9 mouse cellular contexts compared by ENCODE assay signal in genomic region chrX:8207224-8207623, GRCm38 (mm10). TPM values are rescaled to one million over a fixed set of nuclear protein-coding genes. Genes with fewer than 3 reads are reported as not detected.
DNase-seq lines count a peak whose midpoint lies in the region; ATAC-seq and TF ChIP-seq lines count a peak whose summit lies in the region.
"Had no signal": no experiment of that assay in that cellular context is flagged by ENCODE, and none has a peak within 500 bp of the region (broad histone marks: within the 10 kb centered on the region; RNA-seq: fewer than 3 reads in every experiment).

No protein-coding gene starts in this region.

- TF ChIP-seq EP300 in MEL (IDR thresholded peaks at IDR 0.05; ENCODE audit: low read depth in 1 of 2, low read length in 2 of 2) = 0 out of 4 replicates have a peak, but pooled peaks of 1 of the 2 experiments have one; percentile 20

- no peak overlapping the region for H3K4me3 ChIP-seq in intestine, embryonic 14.5 days (ENCODE audit: low read depth, low read length)
- no peak overlapping the region for H3K4me3 ChIP-seq in intestine, embryonic 15.5 days (replicated peaks)
- peak overlapping the region; percentile 42 to 83 for H3K4me3 ChIP-seq in MEL (ENCODE audit: control insufficient read depth in 1 of 2, insufficient read depth in 1 of 2, low read depth in 2 of 2, low read length in 2 of 2)
- no peak overlapping the region for H3K4me3 ChIP-seq in embryonic facial prominence, embryonic 13.5 days
- no peak overlapping the region for H3K4me3 ChIP-seq in midbrain, embryonic 12.5 days

- TF ChIP-seq CTCF in MEL (IDR thresholded peaks at IDR 0.05 in 2 of 3, conservative IDR thresholded peaks at IDR 0.05 in 1 of 3; ENCODE audit: control insufficient read depth in 1 of 3, insufficient read depth in 1 of 3, low read depth in 2 of 3, low read length in 3 of 3, poor library complexity in 1 of 3, severe bottlenecking in 1 of 3) = no peak

- no peak for DNase-seq in intestine, embryonic 14.5 days (ENCODE audit: low spot score)
- DNase-seq in MEL (ENCODE audit: low read depth, low spot score) = peak; percentile 82
- DNase-seq in thymus, postnatal 4 days = no peak
- DNase-seq in spleen, postnatal 14 days (ENCODE audit: low spot score in 2 of 2) = no peak
- no peak for DNase-seq in cerebellum, postnatal 10 days
- DNase-seq: gastrocnemius, postnatal 10 days had no signal

- no peaks in the 10 kb centered on the region for H3K36me3 ChIP-seq in intestine, embryonic 14.5 days (ENCODE audit: control insufficient read depth, insufficient read depth, low read length)
- no peaks in the 10 kb centered on the region for H3K36me3 ChIP-seq in intestine, embryonic 15.5 days
- H3K36me3 ChIP-seq in MEL (ENCODE audit: control insufficient read depth in 1 of 2, insufficient read depth in 2 of 2, low read length in 2 of 2) = peaks cover 0 to 14% of the 10 kb centered on the region in 2 experiments; a peak in 2 of 4 replicates
- H3K36me3 ChIP-seq in embryonic facial prominence, embryonic 13.5 days = no peaks in the 10 kb centered on the region
- H3K36me3 ChIP-seq in midbrain, embryonic 12.5 days = no peaks in the 10 kb centered on the region

- peak overlapping the region; percentile 62 for H3K4me2 ChIP-seq in intestine, embryonic 14.5 days (ENCODE audit: low read length)
- H3K4me2 ChIP-seq in intestine, embryonic 15.5 days (replicated peaks) = no peak overlapping the region
- peak overlapping the region; percentile 60; the same call in 1 of the 2 replicates for H3K4me2 ChIP-seq in embryonic facial prominence, embryonic 13.5 days
- H3K4me2 ChIP-seq in midbrain, embryonic 12.5 days (replicated peaks) = peak overlapping the region; percentile 57; the same call in 1 of the 2 replicates

- ATAC-seq in intestine, embryonic 14.5 days (replicated peaks; ENCODE audit: low FRiP score, low TSS enrichment, low read depth) = no peak
- ATAC-seq in intestine, embryonic 15.5 days = no peak
- no peak for ATAC-seq in embryonic facial prominence, embryonic 13.5 days (ENCODE audit: insufficient number of reproducible peaks, insufficient read depth, low FRiP score, low TSS enrichment, low read depth)
- ATAC-seq in midbrain, embryonic 12.5 days (ENCODE audit: low FRiP score, low read depth) = no peak

- WGBS in intestine, embryonic 14.5 days = 29% methylated on average over 4 of the region's 4 CpGs
- WGBS in intestine, embryonic 15.5 days = 32% methylated on average over 4 of the region's 4 CpGs
- 30% methylated on average over 4 of the region's 4 CpGs for WGBS in embryonic facial prominence, embryonic 13.5 days
- WGBS in midbrain, embryonic 12.5 days = 23% methylated on average over 4 of the region's 4 CpGs

- H3K9me3 ChIP-seq in intestine, embryonic 14.5 days (ENCODE audit: control insufficient read depth, low read length) = no peaks in the 10 kb centered on the region
- no peaks in the 10 kb centered on the region for H3K9me3 ChIP-seq in intestine, embryonic 15.5 days
- no peaks in the 10 kb centered on the region for H3K9me3 ChIP-seq in MEL (replicated peaks; ENCODE audit: insufficient read depth, low read length)
- H3K9me3 ChIP-seq in embryonic facial prominence, embryonic 13.5 days = no peaks in the 10 kb centered on the region
- no peaks in the 10 kb centered on the region for H3K9me3 ChIP-seq in midbrain, embryonic 12.5 days

- H3K79me2 ChIP-seq in MEL (ENCODE audit: control insufficient read depth, insufficient read depth, low read length, poor library complexity) = no peaks in the 10 kb centered on the region

- H3K9ac ChIP-seq in intestine, embryonic 14.5 days (ENCODE audit: low read length) = no peak overlapping the region
- no peak overlapping the region for H3K9ac ChIP-seq in intestine, embryonic 15.5 days
- peak overlapping the region; percentile 70 for H3K9ac ChIP-seq in MEL (ENCODE audit: control insufficient read depth, low read depth, low read length, poor library complexity, severe bottlenecking)
- H3K9ac ChIP-seq in embryonic facial prominence, embryonic 13.5 days = no peak overlapping the region
- no peak overlapping the region for H3K9ac ChIP-seq in midbrain, embryonic 12.5 days (replicated peaks)

- no peak for TF ChIP-seq RAD21 in MEL (IDR thresholded peaks at IDR 0.05; ENCODE audit: low read depth, low read length)

- no peak overlapping the region for H3K27ac ChIP-seq in intestine, embryonic 14.5 days (ENCODE audit: low read depth)
- H3K27ac ChIP-seq in intestine, embryonic 15.5 days = no peak overlapping the region
- peak overlapping the region; percentile 82 for H3K27ac ChIP-seq in MEL (ENCODE audit: control insufficient read depth, low read depth, low read length)
- H3K27ac ChIP-seq in embryonic facial prominence, embryonic 13.5 days = no peak overlapping the region
- no peak overlapping the region for H3K27ac ChIP-seq in midbrain, embryonic 12.5 days (replicated peaks)

- peak in 1 of 2 experiments; percentile 49; a peak in 1 of 4 replicates for TF ChIP-seq POLR2A in MEL (IDR thresholded peaks at IDR 0.05; ENCODE audit: control insufficient read depth in 1 of 2, insufficient read depth in 1 of 2, low read depth in 1 of 2, low read length in 2 of 2, poor library complexity in 1 of 2)

- H3K4me1 ChIP-seq in intestine, embryonic 14.5 days (replicated peaks; ENCODE audit: control insufficient read depth, insufficient read depth, low read length) = no peaks in the 10 kb centered on the region
- H3K4me1 ChIP-seq in intestine, embryonic 15.5 days (replicated peaks) = no peaks in the 10 kb centered on the region
- H3K4me1 ChIP-seq in MEL (ENCODE audit: control insufficient read depth in 1 of 2, insufficient read depth in 2 of 2, low read length in 2 of 2) = peaks cover 13 to 15% of the 10 kb centered on the region in 2 experiments
- H3K4me1 ChIP-seq in embryonic facial prominence, embryonic 13.5 days = peaks cover 4% of the 10 kb centered on the region; the same call in 1 of the 2 replicates
- H3K4me1 ChIP-seq in midbrain, embryonic 12.5 days = peaks cover 3% of the 10 kb centered on the region; the same call in 1 of the 2 replicates

- H3K27me3 ChIP-seq in intestine, embryonic 14.5 days (replicated peaks; ENCODE audit: control insufficient read depth, insufficient read depth, low read length) = no peaks in the 10 kb centered on the region
- H3K27me3 ChIP-seq in intestine, embryonic 15.5 days (replicated peaks) = no peaks in the 10 kb centered on the region
- no peaks in the 10 kb centered on the region for H3K27me3 ChIP-seq in MEL (ENCODE audit: control insufficient read depth in 1 of 2, insufficient read depth in 2 of 2, low read length in 2 of 2)
- H3K27me3 ChIP-seq in embryonic facial prominence, embryonic 13.5 days = no peaks in the 10 kb centered on the region
- no peaks in the 10 kb centered on the region for H3K27me3 ChIP-seq in midbrain, embryonic 12.5 days

TF ChIP-seq in MEL, 35 proteins besides CTCF, POLR2A, EP300 and RAD21:
- TF ChIP-seq MXI1 (IDR thresholded peaks at IDR 0.05; ENCODE audit: low read depth, low read length) (peak; percentile 38; the same call in 1 of the 2 replicates), SIN3A (IDR thresholded peaks at IDR 0.05; ENCODE audit: low read length) (peak; percentile 29; the same call in 1 of the 2 replicates), CHD1 (IDR thresholded peaks at IDR 0.05; ENCODE audit: low read depth, low read length) (no peak), ZNF384 (IDR thresholded peaks at IDR 0.05; ENCODE audit: low read depth, low read length) (no peak), TBP (IDR thresholded peaks at IDR 0.05; ENCODE audit: low read depth, low read length) (peak; percentile 64)

RNA-seq across cellular contexts. Expression of gene Porcn, which starts 0.9 kb away (rescaled TPM):
- polyA plus RNA-seq in intestine, embryonic 14.5 days (2014; fragmentation: Nextera tagmentation; extraction: Ambion mirVana) = 8.9 and 9.2 TPM in 2 replicates
- 7.2 and 7.4 TPM in 2 replicates for polyA plus RNA-seq in intestine, embryonic 15.5 days (2015; fragmentation: Nextera tagmentation; extraction: Ambion mirVana)
- total RNA-seq in MEL (2012; rRNA removed) = 3.5 and 4.5 TPM in 2 replicates
- 10 to 100 TPM in 1 of 2 experiments, not detected in 1; 16.1 TPM for polyA plus RNA-seq in MEL (2012; ENCODE audit: insufficient read depth in 1 of 2, insufficient read length in 2 of 2, low read depth in 1 of 2, low replicate concordance in 2 of 2, missing spikeins in 1 of 2)
- 12.7 and 14.1 TPM in 2 replicates for polyA plus RNA-seq in embryonic facial prominence, embryonic 13.5 days (2015; fragmentation: Nextera tagmentation; extraction: Ambion mirVana)
- 23.2 and 25.0 TPM in 2 replicates for polyA plus RNA-seq in midbrain, embryonic 12.5 days (2016; fragmentation: Nextera tagmentation; extraction: Ambion mirVana)

RNA-seq across cellular contexts. Expression of gene Ebp, which starts 13.9 kb away (rescaled TPM):
- polyA plus RNA-seq in intestine, embryonic 14.5 days (2014; fragmentation: Nextera tagmentation; extraction: Ambion mirVana) = 59.6 and 69.7 TPM in 2 replicates
- 83.7 and 85.1 TPM in 2 replicates for polyA plus RNA-seq in intestine, embryonic 15.5 days (2015; fragmentation: Nextera tagmentation; extraction: Ambion mirVana)
- 99.4 and 103 TPM in 2 replicates for total RNA-seq in MEL (2012; rRNA removed)
- 100 to 1,000 TPM in 1 of 2 experiments, not detected in 1; 133 TPM for polyA plus RNA-seq in MEL (2012; ENCODE audit: insufficient read depth in 1 of 2, insufficient read length in 2 of 2, low read depth in 1 of 2, low replicate concordance in 2 of 2, missing spikeins in 1 of 2)
- polyA plus RNA-seq in embryonic facial prominence, embryonic 13.5 days (2015; fragmentation: Nextera tagmentation; extraction: Ambion mirVana) = 36.2 and 39.3 TPM in 2 replicates
- polyA plus RNA-seq in midbrain, embryonic 12.5 days (2016; fragmentation: Nextera tagmentation; extraction: Ambion mirVana) = 26.3 and 32.6 TPM in 2 replicates

RNA-seq across cellular contexts. Expression of gene Tbc1d25, which starts 31.2 kb away (rescaled TPM):
- 13.2 and 14.3 TPM in 2 replicates for polyA plus RNA-seq in intestine, embryonic 14.5 days (2014; fragmentation: Nextera tagmentation; extraction: Ambion mirVana)
- polyA plus RNA-seq in intestine, embryonic 15.5 days (2015; fragmentation: Nextera tagmentation; extraction: Ambion mirVana) = 10.3 and 10.6 TPM in 2 replicates
- total RNA-seq in MEL (2012; rRNA removed) = 8.0 and 10.1 TPM in 2 replicates
- polyA plus RNA-seq in MEL (2012; ENCODE audit: insufficient read depth in 1 of 2, insufficient read length in 2 of 2, low read depth in 1 of 2, low replicate concordance in 2 of 2, missing spikeins in 1 of 2) = 10 to 100 TPM in 1 of 2 experiments, not detected in 1; 23.4 TPM
- polyA plus RNA-seq in embryonic facial prominence, embryonic 13.5 days (2015; fragmentation: Nextera tagmentation; extraction: Ambion mirVana) = 12.7 and 13.7 TPM in 2 replicates
- 12.7 and 13.2 TPM in 2 replicates for polyA plus RNA-seq in midbrain, embryonic 12.5 days (2016; fragmentation: Nextera tagmentation; extraction: Ambion mirVana)

RNA-seq across cellular contexts. Expression of gene Ftsj1, which starts 45.0 kb away (rescaled TPM):
- polyA plus RNA-seq in intestine, embryonic 14.5 days (2014; fragmentation: Nextera tagmentation; extraction: Ambion mirVana) = 39.3 and 39.5 TPM in 2 replicates
- polyA plus RNA-seq in intestine, embryonic 15.5 days (2015; fragmentation: Nextera tagmentation; extraction: Ambion mirVana) = 33.0 and 34.8 TPM in 2 replicates
- total RNA-seq in MEL (2012; rRNA removed) = 47.2 and 51.8 TPM in 2 replicates
- polyA plus RNA-seq in MEL (2012; ENCODE audit: insufficient read depth in 1 of 2, insufficient read length in 2 of 2, low read depth in 1 of 2, low replicate concordance in 2 of 2, missing spikeins in 1 of 2) = 100 to 1,000 TPM in 1 of 2 experiments, not detected in 1; 124 TPM
- 41.7 and 47.2 TPM in 2 replicates for polyA plus RNA-seq in embryonic facial prominence, embryonic 13.5 days (2015; fragmentation: Nextera tagmentation; extraction: Ambion mirVana)
- polyA plus RNA-seq in midbrain, embryonic 12.5 days (2016; fragmentation: Nextera tagmentation; extraction: Ambion mirVana) = 43.7 and 44.2 TPM in 2 replicates

Comparison
In these comparisons a context has a peak if more than half of its experiments do, and no peak if none do; other contexts are left out.
1. H3K4me3 ChIP-seq: peak in MEL (2 of 2); none in intestine, embryonic 14.5 days (single experiment), intestine, embryonic 15.5 days (single experiment), embryonic facial prominence, embryonic 13.5 days (single experiment) and midbrain, embryonic 12.5 days (single experiment).